Mouse (Mus musculus) E14TG2a.4 (cell line): ENCODE results near the gene Itgb4.
A peak's percentile ranks its signal among the peaks of the same experiment; 100 is the strongest.

Experiments used
- H3K27me3 ChIP-seq: 2 replicates; pipeline ENCODE4 v1.6.1; 2014; ENCODE audit warnings: low read length, control low read depth; ENCODE audit not compliant: insufficient read depth
- H3K36me3 ChIP-seq: 2 replicates; pipeline ENCODE4 v1.6.1; 2014; ENCODE audit warnings: low read length, control low read depth; ENCODE audit not compliant: insufficient read depth
- H3K4me1 ChIP-seq: replicated peaks from 2 replicates; pipeline ENCODE4 v1.6.1; 2014; ENCODE audit warnings: low read depth, low read length, control low read depth
- H3K4me3 ChIP-seq: replicated peaks from 2 replicates; pipeline ENCODE4 v1.5.1; 2014; ENCODE audit warnings: mild to moderate bottlenecking, low read length
- H3K9me3 ChIP-seq: 2 replicates; pipeline ENCODE4 v1.6.1; 2014; ENCODE audit warnings: low read length, control low read depth
- CTCF ChIP-seq: conservative IDR thresholded peaks from 2 replicates; pipeline ENCODE4 v1.5.1; 2014; ENCODE audit warnings: low read length
- NANOG ChIP-seq: IDR thresholded peaks from 2 replicates; pipeline ENCODE4 v1.6.1; 2014; ENCODE audit warnings: borderline replicate concordance, low read length, mixed read lengths
- POU5F1 ChIP-seq: IDR thresholded peaks from 2 replicates; pipeline ENCODE4 v1.6.1; 2014; ENCODE audit warnings: low read length, borderline replicate concordance

Itgb4 gene

DNA sequence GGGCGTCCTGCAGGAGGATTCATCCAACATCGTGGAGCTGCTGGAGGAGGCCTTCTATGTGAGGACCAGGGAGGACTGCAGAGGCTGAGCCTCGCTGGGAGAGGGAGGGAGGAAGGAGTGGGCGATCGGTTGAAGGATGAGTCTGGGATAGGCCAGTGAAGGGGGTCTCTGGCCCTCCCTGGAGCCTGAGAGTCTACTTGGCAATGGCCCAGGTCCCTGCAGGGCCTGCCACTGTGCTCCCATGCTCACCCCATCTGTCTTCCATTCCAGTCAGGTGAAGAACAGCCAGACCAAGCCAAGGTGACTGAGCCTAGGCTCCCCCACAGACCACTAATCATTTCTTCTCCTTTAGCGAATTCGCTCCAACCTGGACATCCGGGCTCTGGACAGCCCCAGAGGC, 8.8 kb downstream of the Itgb4 start:
- no peaks in the 10 kb centered on the region for H3K36me3 ChIP-seq
- no peaks in the 10 kb centered on the region for H3K9me3 ChIP-seq
- peaks cover 43% of the 10 kb centered on the region for H3K27me3 ChIP-seq
- no peak overlapping the region for H3K4me3 ChIP-seq
- TF ChIP-seq CTCF (no peak), NANOG (no peak), POU5F1 (no peak)
- H3K4me1 ChIP-seq: peaks cover 28% of the 10 kb centered on the region

- no peak for TF ChIP-seq CTCF
- no peak for TF ChIP-seq NANOG
- TF ChIP-seq POU5F1: no peak
- Histone ChIP-seq H3K4me1 (peaks cover 45% of the 10 kb centered on the region), H3K9me3 (no peaks in the 10 kb centered on the region), H3K27me3 (peaks cover 27% of the 10 kb centered on the region), H3K4me3 (peak overlapping the region; percentile 68), H3K36me3 (no peaks in the 10 kb centered on the region)
Measured at GRCm38 (mm10) chr11:115989686-115990085, 15.2 kb downstream of the Itgb4 start.

GRCm38 (mm10) chr11:115992098-115992497, 17.6 kb downstream of the Itgb4 start:
- Histone ChIP-seq H3K4me3 (no peak overlapping the region), H3K4me1 (peaks cover 42% of the 10 kb centered on the region), H3K27me3 (peaks cover 23% of the 10 kb centered on the region), H3K36me3 (no peaks in the 10 kb centered on the region), H3K9me3 (no peaks in the 10 kb centered on the region)
- no peak for TF ChIP-seq POU5F1
- TF ChIP-seq CTCF: no peak
- TF ChIP-seq NANOG: no peak

DNA sequence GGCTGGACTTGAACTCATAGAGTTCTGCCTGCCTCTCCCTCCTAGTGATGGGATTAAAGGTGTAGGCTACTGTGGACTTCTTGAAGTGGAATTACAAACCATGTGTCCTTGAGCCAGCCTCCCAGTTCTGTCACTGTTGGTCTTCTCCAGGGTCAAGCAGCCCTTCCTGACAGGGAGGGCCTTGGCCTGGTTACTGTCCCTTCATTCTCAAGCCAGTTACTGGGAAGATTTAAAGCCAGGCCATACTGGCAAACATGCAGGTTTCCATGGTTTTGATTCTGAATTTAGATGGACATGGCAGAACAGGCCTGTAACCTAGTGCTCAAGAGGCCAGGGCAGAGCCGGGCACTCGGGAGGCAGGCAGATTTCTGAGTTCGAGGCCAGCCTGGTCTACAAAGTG, 20.7 kb downstream of the Itgb4 start:
- H3K27me3 ChIP-seq: peaks cover 11% of the 10 kb centered on the region
- TF ChIP-seq NANOG (no peak), POU5F1 (no peak), CTCF (no peak)
- no peaks in the 10 kb centered on the region for H3K9me3 ChIP-seq
- peaks cover 41% of the 10 kb centered on the region for H3K4me1 ChIP-seq
- H3K36me3 ChIP-seq: no peaks in the 10 kb centered on the region
- H3K4me3 ChIP-seq: no peak overlapping the region

DNA sequence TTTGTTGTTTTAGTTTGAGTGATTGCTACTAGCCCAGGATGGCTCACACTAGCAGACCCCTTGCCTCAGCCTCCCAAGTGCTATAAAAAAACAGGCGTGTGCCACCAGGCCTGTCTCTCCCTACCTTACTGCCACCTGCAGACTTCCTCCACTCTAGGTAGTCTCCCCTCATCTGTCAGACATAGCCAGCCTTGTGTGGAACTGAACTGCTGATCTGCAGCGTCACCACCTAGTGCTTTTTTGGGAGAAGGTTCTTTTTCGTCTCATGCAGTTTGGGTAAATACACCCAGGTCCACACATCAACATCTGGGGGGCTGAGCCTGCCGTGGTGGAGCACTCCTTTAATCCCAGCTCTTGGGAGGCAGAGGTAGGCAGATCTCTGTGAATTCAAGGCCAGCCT, 22.5 kb downstream of the Itgb4 start:
- TF ChIP-seq POU5F1 (no peak), CTCF (0 out of 2 replicates have a peak, but pooled peaks have one; percentile 21), NANOG (no peak)
- Histone ChIP-seq H3K9me3 (no peaks in the 10 kb centered on the region), H3K4me3 (no peak overlapping the region), H3K36me3 (no peaks in the 10 kb centered on the region), H3K27me3 (peaks cover 12% of the 10 kb centered on the region), H3K4me1 (peaks cover 43% of the 10 kb centered on the region)

- H3K4me1 ChIP-seq: peaks cover 46% of the 10 kb centered on the region
- TF ChIP-seq POU5F1 (no peak), CTCF (no peak), NANOG (no peak)
- peaks cover 9% of the 10 kb centered on the region for H3K27me3 ChIP-seq
- H3K9me3 ChIP-seq: no peaks in the 10 kb centered on the region
- H3K36me3 ChIP-seq: no peaks in the 10 kb centered on the region
- H3K4me3 ChIP-seq: no peak overlapping the region
Measured at GRCm38 (mm10) chr11:115997662-115998061, 23.2 kb downstream of the Itgb4 start.

- peaks cover 47% of the 10 kb centered on the region for H3K4me1 ChIP-seq
- no peaks in the 10 kb centered on the region for H3K9me3 ChIP-seq
- H3K27me3 ChIP-seq: peaks cover 19% of the 10 kb centered on the region
- TF ChIP-seq CTCF: no peak
- TF ChIP-seq NANOG: no peak
- TF ChIP-seq POU5F1: no peak
- H3K4me3 ChIP-seq: no peak overlapping the region
- no peaks in the 10 kb centered on the region; the same call in 1 of the 2 replicates for H3K36me3 ChIP-seq
Measured at GRCm38 (mm10) chr11:115999027-115999426, 24.5 kb downstream of the Itgb4 start.

- Histone ChIP-seq H3K27me3 (peaks cover 21% of the 10 kb centered on the region), H3K36me3 (no peaks in the 10 kb centered on the region; the same call in 1 of the 2 replicates), H3K4me1 (peaks cover 53% of the 10 kb centered on the region), H3K4me3 (peak overlapping the region; percentile 46), H3K9me3 (no peaks in the 10 kb centered on the region)
- no peak for TF ChIP-seq NANOG
- TF ChIP-seq CTCF: peak; percentile 57
Measured at GRCm38 (mm10) chr11:115999538-116000143, 25.1 kb downstream of the Itgb4 start.

GRCm38 (mm10) chr11:116000607-116001006, 26.1 kb downstream of the Itgb4 start:
- H3K4me1 ChIP-seq: peaks cover 57% of the 10 kb centered on the region
- TF ChIP-seq NANOG (no peak), CTCF (no peak), POU5F1 (no peak)
- H3K27me3 ChIP-seq: peaks cover 21% of the 10 kb centered on the region
- peaks cover 2% of the 10 kb centered on the region for H3K36me3 ChIP-seq
- no peaks in the 10 kb centered on the region for H3K9me3 ChIP-seq
- peak overlapping the region; percentile 46; the same call in 1 of the 2 replicates for H3K4me3 ChIP-seq

GRCm38 (mm10) chr11:116001725-116002124, 27.2 kb downstream of the Itgb4 start:
- no peak overlapping the region for H3K4me3 ChIP-seq
- peaks cover 68% of the 10 kb centered on the region for H3K4me1 ChIP-seq
- H3K27me3 ChIP-seq: peaks cover 21% of the 10 kb centered on the region
- H3K9me3 ChIP-seq: no peaks in the 10 kb centered on the region
- peaks cover 13% of the 10 kb centered on the region for H3K36me3 ChIP-seq
- TF ChIP-seq CTCF (no peak), POU5F1 (no peak)
